Mouse (Mus musculus): ENCODE data around the gene Alkbh8. TPM values are rescaled to one million over a fixed set of nuclear protein-coding genes. Genes with fewer than 3 reads are reported as not detected.
A peak's percentile ranks its signal among the peaks of the same experiment; 100 is the strongest.
"Not testable (repeated sequence)": the region's sequence is repeated elsewhere in the genome, so short reads cannot be mapped to it uniquely, and the experiment has no call there.

Alkbh8 gene
- polyA plus RNA-seq, 1 experiment from 2014 or later, result 19.2 TPM

GRCm38 (mm10) chr9:3345136-3345535 lies 10.2 kb downstream of the Alkbh8 start:
- DNase-seq (ENCODE audit: low spot score) (no peak), ATAC-seq (ENCODE audit: low read depth) (no peak)
- Histone ChIP-seq H3K9ac (ENCODE audit: low read depth, low read length) (no peak overlapping the region), H3K4me3 (ENCODE audit: low read depth, low read length) (no peak overlapping the region), H3K9me3 (ENCODE audit: control insufficient read depth, low read length) (no peaks in the 10 kb centered on the region), H3K36me3 (ENCODE audit: control insufficient read depth, insufficient read depth, low read length) (peaks cover 57% of the 10 kb centered on the region), H3K4me2 (ENCODE audit: low read depth, low read length) (no peak overlapping the region), H3K4me1 (ENCODE audit: control insufficient read depth, insufficient read depth, low read length) (no peaks in the 10 kb centered on the region), H3K27me3 (replicated peaks; ENCODE audit: control insufficient read depth, insufficient read depth, low read length) (no peaks in the 10 kb centered on the region), H3K27ac (replicated peaks; ENCODE audit: low read depth, low read length) (no peak overlapping the region)

GRCm38 (mm10) chr9:3345967-3346366 lies 11.0 kb downstream of the Alkbh8 start:
- H3K4me3 ChIP-seq (ENCODE audit: low read depth, low read length), result no peak overlapping the region
- no peak overlapping the region for H3K9ac ChIP-seq (ENCODE audit: low read depth, low read length)
- ATAC-seq (ENCODE audit: low read depth) (no peak), DNase-seq (ENCODE audit: low spot score) (no peak)
- WGBS, result 65% methylated on average over 1 of the region's 1 CpGs
- H3K9me3 ChIP-seq (ENCODE audit: control insufficient read depth, low read length), result no peaks in the 10 kb centered on the region
- H3K36me3 ChIP-seq (ENCODE audit: control insufficient read depth, insufficient read depth, low read length), result peaks cover 60% of the 10 kb centered on the region
- H3K27ac ChIP-seq (replicated peaks; ENCODE audit: low read depth, low read length), result no peak overlapping the region
- no peaks in the 10 kb centered on the region for H3K4me1 ChIP-seq (ENCODE audit: control insufficient read depth, insufficient read depth, low read length)
- no peaks in the 10 kb centered on the region for H3K27me3 ChIP-seq (replicated peaks; ENCODE audit: control insufficient read depth, insufficient read depth, low read length)
- H3K4me2 ChIP-seq (ENCODE audit: low read depth, low read length), result no peak overlapping the region

- H3K9me3 ChIP-seq (ENCODE audit: control insufficient read depth, low read length), result no peaks in the 10 kb centered on the region
- ATAC-seq (ENCODE audit: low read depth) (no peak), DNase-seq (ENCODE audit: low spot score) (no peak)
- no peak overlapping the region for H3K4me3 ChIP-seq (ENCODE audit: low read depth, low read length)
- H3K4me1 ChIP-seq (ENCODE audit: control insufficient read depth, insufficient read depth, low read length), result no peaks in the 10 kb centered on the region
- H3K27ac ChIP-seq (replicated peaks; ENCODE audit: low read depth, low read length), result no peak overlapping the region
- no peak overlapping the region for H3K9ac ChIP-seq (ENCODE audit: low read depth, low read length)
- H3K27me3 ChIP-seq (replicated peaks; ENCODE audit: control insufficient read depth, insufficient read depth, low read length), result no peaks in the 10 kb centered on the region
- peaks cover 53% of the 10 kb centered on the region for H3K36me3 ChIP-seq (ENCODE audit: control insufficient read depth, insufficient read depth, low read length)
- no peak overlapping the region for H3K4me2 ChIP-seq (ENCODE audit: low read depth, low read length)
- WGBS, result 77% methylated on average over 1 of the region's 1 CpGs
These were observed 15.1 kb downstream of the Alkbh8 start for GRCm38 (mm10) chr9:3350056-3350455.

GRCm38 (mm10) chr9:3376323-3376722 lies 41.4 kb downstream of the Alkbh8 start:
- H3K4me1 ChIP-seq (ENCODE audit: control insufficient read depth, insufficient read depth, low read length); H3K9me3 ChIP-seq (ENCODE audit: control insufficient read depth, low read length); H3K4me3 ChIP-seq (ENCODE audit: low read depth, low read length); H3K27me3 ChIP-seq (replicated peaks; ENCODE audit: control insufficient read depth, insufficient read depth, low read length); DNase-seq (ENCODE audit: low spot score); H3K4me2 ChIP-seq (ENCODE audit: low read depth, low read length); H3K27ac ChIP-seq (replicated peaks; ENCODE audit: low read depth, low read length); H3K9ac ChIP-seq (ENCODE audit: low read depth, low read length); ATAC-seq (ENCODE audit: low read depth): not testable (repeated sequence)
- peaks cover 19% of the 10 kb centered on the region for H3K36me3 ChIP-seq (ENCODE audit: control insufficient read depth, insufficient read depth, low read length)
- 71% methylated on average over 1 of the region's 1 CpGs for WGBS

GRCm38 (mm10) chr9:3403251-3404208 lies 68.6 kb downstream of the Alkbh8 start, which contains the start of gene Cwf19l2:
Gene Cwf19l2, plus strand, starts transcription at chr9:3403592.
- H3K9ac ChIP-seq (ENCODE audit: low read depth, low read length), result peak within 1 kb of the TSS; percentile 79
- no peaks in the 10 kb centered on the region for H3K9me3 ChIP-seq (ENCODE audit: control insufficient read depth, low read length)
- peak; percentile 98 for DNase-seq (ENCODE audit: low spot score)
- H3K4me3 ChIP-seq (ENCODE audit: low read depth, low read length), result peak within 1 kb of the TSS; percentile 68
- H3K4me2 ChIP-seq (ENCODE audit: low read depth, low read length), result peak within 1 kb of the TSS; percentile 62
- H3K27me3 ChIP-seq (replicated peaks; ENCODE audit: control insufficient read depth, insufficient read depth, low read length), result no peaks in the 10 kb centered on the region
- WGBS, result under 1% methylated on average over 28 of the region's 28 CpGs
- no peaks in the 10 kb centered on the region for H3K36me3 ChIP-seq (ENCODE audit: control insufficient read depth, insufficient read depth, low read length)
- peak; percentile 95 for ATAC-seq (ENCODE audit: low read depth)
- peak within 1 kb of the TSS; percentile 61 for H3K27ac ChIP-seq (replicated peaks; ENCODE audit: low read depth, low read length)
- no peaks in the 10 kb centered on the region for H3K4me1 ChIP-seq (ENCODE audit: control insufficient read depth, insufficient read depth, low read length)

- H3K27ac ChIP-seq (replicated peaks; ENCODE audit: low read depth, low read length), result peak overlapping the region; percentile 61
- peak overlapping the region; percentile 62 for H3K4me2 ChIP-seq (ENCODE audit: low read depth, low read length)
- peak overlapping the region; percentile 79 for H3K9ac ChIP-seq (ENCODE audit: low read depth, low read length)
- no peaks in the 10 kb centered on the region for H3K36me3 ChIP-seq (ENCODE audit: control insufficient read depth, insufficient read depth, low read length)
- no peaks in the 10 kb centered on the region for H3K4me1 ChIP-seq (ENCODE audit: control insufficient read depth, insufficient read depth, low read length)
- H3K9me3 ChIP-seq (ENCODE audit: control insufficient read depth, low read length), result no peaks in the 10 kb centered on the region
- peak; percentile 28 for DNase-seq (ENCODE audit: low spot score)
- H3K27me3 ChIP-seq (replicated peaks; ENCODE audit: control insufficient read depth, insufficient read depth, low read length), result no peaks in the 10 kb centered on the region
- under 1% methylated on average over 13 of the region's 13 CpGs for WGBS
- peak overlapping the region; percentile 68 for H3K4me3 ChIP-seq (ENCODE audit: low read depth, low read length)
- no peak for ATAC-seq (ENCODE audit: low read depth)
These were observed 69.4 kb downstream of the Alkbh8 start for GRCm38 (mm10) chr9:3404372-3404771.

- not testable (repeated sequence) for H3K27ac ChIP-seq (replicated peaks; ENCODE audit: low read depth, low read length); H3K9me3 ChIP-seq (ENCODE audit: control insufficient read depth, low read length); ATAC-seq (ENCODE audit: low read depth); H3K4me1 ChIP-seq (ENCODE audit: control insufficient read depth, insufficient read depth, low read length); H3K9ac ChIP-seq (ENCODE audit: low read depth, low read length); H3K4me2 ChIP-seq (ENCODE audit: low read depth, low read length); H3K4me3 ChIP-seq (ENCODE audit: low read depth, low read length); H3K27me3 ChIP-seq (replicated peaks; ENCODE audit: control insufficient read depth, insufficient read depth, low read length); H3K36me3 ChIP-seq (ENCODE audit: control insufficient read depth, insufficient read depth, low read length); DNase-seq (ENCODE audit: low spot score)
- WGBS, result 91% methylated on average over 6 of the region's 6 CpGs
These were observed 104.8 kb downstream of the Alkbh8 start for GRCm38 (mm10) chr9:3439555-3440300.

Data from embryonic facial prominence, embryonic 14.5 days (tissue).